In the genomic region with DNA sequence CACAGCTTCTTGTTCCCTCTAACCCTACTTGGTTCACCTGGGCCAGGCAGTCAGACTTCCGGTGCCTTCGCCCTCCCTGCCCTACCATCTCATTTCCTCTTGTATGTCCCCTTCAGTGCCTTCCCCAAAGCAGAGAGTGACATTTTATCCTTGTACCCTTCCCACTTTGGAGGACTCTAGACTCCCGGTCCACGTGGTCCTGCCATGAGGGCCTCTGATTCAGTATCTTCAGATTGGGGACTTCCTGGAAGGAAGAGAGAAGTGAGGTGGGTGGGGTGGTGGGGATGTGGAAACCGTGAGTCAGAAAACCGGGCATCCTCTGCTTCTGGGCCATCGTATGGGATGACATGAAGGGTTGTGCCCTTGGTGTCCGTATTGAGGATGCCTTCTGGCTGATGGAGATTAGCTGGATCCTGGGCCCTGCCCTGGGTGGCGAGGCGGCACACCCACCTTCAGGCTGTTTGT, we compare ENCODE assay signal across 8 mouse cellular contexts. TPM values are rescaled to one million over a fixed set of nuclear protein-coding genes. Genes with fewer than 3 reads are reported as not detected.
DNase-seq lines count a peak whose midpoint lies in the region; ATAC-seq and TF ChIP-seq lines count a peak whose summit lies in the region.

No protein-coding gene starts in this region.

- peak overlapping the region; percentile 100 for H3K4me2 ChIP-seq in heart, embryonic 13.5 days
- peak overlapping the region; percentile 99 for H3K4me2 ChIP-seq in limb, embryonic 11.5 days (ENCODE audit: low read depth, severe bottlenecking)
- H3K4me2 ChIP-seq in midbrain, embryonic 12.5 days (replicated peaks): peak overlapping the region; percentile 99
- peak overlapping the region; percentile 97 for H3K4me2 ChIP-seq in stomach, embryonic 16.5 days (ENCODE audit: low read depth, low read length)

- H3K4me3 ChIP-seq in bone marrow, adult 2 months (replicated peaks; ENCODE audit: control insufficient read depth, low read depth, low read length): peak overlapping the region; percentile 93
- H3K4me3 ChIP-seq in heart, embryonic 13.5 days: peak overlapping the region; percentile 81
- H3K4me3 ChIP-seq in limb, embryonic 11.5 days (ENCODE audit: low read depth, low read length): peak overlapping the region; percentile 77
- H3K4me3 ChIP-seq in midbrain, embryonic 12.5 days: peak overlapping the region; percentile 69
- peak overlapping the region; percentile 70 for H3K4me3 ChIP-seq in stomach, embryonic 16.5 days (replicated peaks; ENCODE audit: low read length)

- H3K36me3 ChIP-seq in heart, embryonic 13.5 days: peaks cover 24% of the 10 kb centered on the region
- H3K36me3 ChIP-seq in limb, embryonic 11.5 days (ENCODE audit: control insufficient read depth, insufficient read depth, low read length): no peaks in the 10 kb centered on the region
- H3K36me3 ChIP-seq in midbrain, embryonic 12.5 days: no peaks in the 10 kb centered on the region
- H3K36me3 ChIP-seq in stomach, embryonic 16.5 days (ENCODE audit: control insufficient read depth, insufficient read depth, low read length): no peaks in the 10 kb centered on the region

- H3K27me3 ChIP-seq in heart, embryonic 13.5 days (replicated peaks): no peaks in the 10 kb centered on the region
- no peaks in the 10 kb centered on the region for H3K27me3 ChIP-seq in limb, embryonic 11.5 days (ENCODE audit: control insufficient read depth, insufficient read depth, low read length)
- peaks cover 9% of the 10 kb centered on the region; the same call in 1 of the 2 replicates for H3K27me3 ChIP-seq in midbrain, embryonic 12.5 days
- no peaks in the 10 kb centered on the region for H3K27me3 ChIP-seq in stomach, embryonic 16.5 days (ENCODE audit: control insufficient read depth, insufficient read depth, low read length)

- H3K9ac ChIP-seq in heart, embryonic 13.5 days: peak overlapping the region; percentile 90
- peak overlapping the region; percentile 51 for H3K9ac ChIP-seq in limb, embryonic 11.5 days (ENCODE audit: low read length)
- H3K9ac ChIP-seq in midbrain, embryonic 12.5 days (replicated peaks): peak overlapping the region; percentile 73
- peak overlapping the region; percentile 87 for H3K9ac ChIP-seq in stomach, embryonic 16.5 days (ENCODE audit: low read length)

- ATAC-seq in heart, embryonic 13.5 days (ENCODE audit: extremely low read depth, insufficient number of reproducible peaks, low FRiP score, low TSS enrichment): no peak
- ATAC-seq in limb, embryonic 11.5 days (ENCODE audit: insufficient number of reproducible peaks, low FRiP score, low TSS enrichment, low read depth): no peak
- ATAC-seq in midbrain, embryonic 12.5 days (ENCODE audit: low FRiP score, low read depth): no peak
- 0 out of 2 replicates have a peak, but pooled peaks have one; percentile 11 for ATAC-seq in stomach, embryonic 16.5 days (ENCODE audit: insufficient read depth, low FRiP score)

- peak overlapping the region; percentile 84 for H3K27ac ChIP-seq in bone marrow, adult 2 months (ENCODE audit: control insufficient read depth, insufficient read depth, low read depth, low read length, poor library complexity)
- H3K27ac ChIP-seq in heart, embryonic 13.5 days (replicated peaks): peak overlapping the region; percentile 80
- H3K27ac ChIP-seq in limb, embryonic 11.5 days (replicated peaks; ENCODE audit: low read depth, low read length): no peak overlapping the region
- no peak overlapping the region for H3K27ac ChIP-seq in midbrain, embryonic 12.5 days (replicated peaks)
- no peak overlapping the region for H3K27ac ChIP-seq in stomach, embryonic 16.5 days (ENCODE audit: low read length)

- no peaks in the 10 kb centered on the region for H3K9me3 ChIP-seq in heart, embryonic 13.5 days
- no peaks in the 10 kb centered on the region for H3K9me3 ChIP-seq in limb, embryonic 11.5 days (ENCODE audit: control insufficient read depth, low read length)
- H3K9me3 ChIP-seq in midbrain, embryonic 12.5 days: no peaks in the 10 kb centered on the region
- H3K9me3 ChIP-seq in stomach, embryonic 16.5 days (replicated peaks; ENCODE audit: control insufficient read depth, low read length): no peaks in the 10 kb centered on the region

- H3K4me1 ChIP-seq in bone marrow, adult 2 months (ENCODE audit: control insufficient read depth, insufficient read depth, low read length): peaks cover 6% of the 10 kb centered on the region; the same call in 1 of the 2 replicates
- H3K4me1 ChIP-seq in heart, embryonic 13.5 days: peaks cover 40% of the 10 kb centered on the region
- H3K4me1 ChIP-seq in limb, embryonic 11.5 days (ENCODE audit: control insufficient read depth, insufficient read depth, low read length): peaks cover 22% of the 10 kb centered on the region
- peaks cover 36% of the 10 kb centered on the region for H3K4me1 ChIP-seq in midbrain, embryonic 12.5 days
- H3K4me1 ChIP-seq in stomach, embryonic 16.5 days (ENCODE audit: control insufficient read depth, insufficient read depth, low read length): peaks cover 34% of the 10 kb centered on the region

- no peak for TF ChIP-seq CTCF in bone marrow, adult 2 months (IDR thresholded peaks at IDR 0.05; ENCODE audit: control insufficient read depth, insufficient read depth, low read length)

- TF ChIP-seq POLR2A in bone marrow, adult 2 months (IDR thresholded peaks at IDR 0.05; ENCODE audit: borderline replicate concordance, control insufficient read depth, low read depth, low read length): peak; percentile 81

- DNase-seq in 3T3-L1 (ENCODE audit: low read depth, low spot score): peak; percentile 64
- DNase-seq in limb, embryonic 11.5 days (ENCODE audit: low spot score): no peak
- no peak for DNase-seq in layer of hippocampus, adult 8-10 months (ENCODE audit: low spot score in 2 of 2)
- DNase-seq in urinary bladder, postnatal 36 days (ENCODE audit: low spot score in 2 of 2): no peak

- WGBS in bone marrow, adult 2 months: 7% methylated on average over 10 of the region's 10 CpGs
- WGBS in heart, embryonic 13.5 days: 25% methylated on average over 10 of the region's 10 CpGs
- WGBS in limb, embryonic 11.5 days: 16% methylated on average over 10 of the region's 10 CpGs
- WGBS in midbrain, embryonic 12.5 days: 13% methylated on average over 10 of the region's 10 CpGs
- WGBS in stomach, embryonic 16.5 days: 23% methylated on average over 10 of the region's 10 CpGs

RNA-seq across cellular contexts. Expression of a gene that starts 2.1 kb away (rescaled TPM):
- polyA plus RNA-seq in bone marrow, adult 2 months (2011; ENCODE audit: insufficient read depth, insufficient read length, low replicate concordance, missing spikeins): 186 and 343 TPM in 2 replicates
- polyA plus RNA-seq in heart, embryonic 13.5 days (2015; fragmentation: Nextera tagmentation; extraction: Ambion mirVana): 35.2 and 37.8 TPM in 2 replicates
- polyA plus RNA-seq in limb, embryonic 11.5 days (2014; fragmentation: Nextera tagmentation; extraction: Ambion mirVana): 28.5 and 30.9 TPM in 2 replicates
- polyA plus RNA-seq in midbrain, embryonic 12.5 days (2016; fragmentation: Nextera tagmentation; extraction: Ambion mirVana): 33.3 and 33.6 TPM in 2 replicates
- 43.1 and 46.6 TPM in 2 replicates for polyA plus RNA-seq in stomach, embryonic 16.5 days (2015; fragmentation: Nextera tagmentation; extraction: Ambion mirVana)
- 10 to 100 TPM in 1 of 4 experiments, 1 to 10 TPM in 3; 2.5 to 11.0 (median 5.5) TPM for total RNA-seq in layer of hippocampus, adult 8-10 months (2022)

RNA-seq across cellular contexts. Expression of a gene that starts 32.4 kb away (rescaled TPM):
- 41.2 and 92.7 TPM in 2 replicates for polyA plus RNA-seq in bone marrow, adult 2 months (2011; ENCODE audit: insufficient read depth, insufficient read length, low replicate concordance, missing spikeins)
- polyA plus RNA-seq in heart, embryonic 13.5 days (2015; fragmentation: Nextera tagmentation; extraction: Ambion mirVana): 81.1 and 82.5 TPM in 2 replicates
- polyA plus RNA-seq in limb, embryonic 11.5 days (2014; fragmentation: Nextera tagmentation; extraction: Ambion mirVana): 125 and 128 TPM in 2 replicates
- polyA plus RNA-seq in midbrain, embryonic 12.5 days (2016; fragmentation: Nextera tagmentation; extraction: Ambion mirVana): 191 and 196 TPM in 2 replicates
- 68.5 and 80.0 TPM in 2 replicates for polyA plus RNA-seq in stomach, embryonic 16.5 days (2015; fragmentation: Nextera tagmentation; extraction: Ambion mirVana)
- 100 to 1,000 TPM; 261 to 298 (median 279) TPM for total RNA-seq in layer of hippocampus, adult 8-10 months (2022)

RNA-seq across cellular contexts. Expression of a gene that starts 33.3 kb away (rescaled TPM):
- polyA plus RNA-seq in bone marrow, adult 2 months (2011; ENCODE audit: insufficient read depth, insufficient read length, low replicate concordance, missing spikeins): 4.7 and 7.2 TPM in 2 replicates
- polyA plus RNA-seq in heart, embryonic 13.5 days (2015; fragmentation: Nextera tagmentation; extraction: Ambion mirVana): 31.9 and 33.3 TPM in 2 replicates
- 25.4 and 29.3 TPM in 2 replicates for polyA plus RNA-seq in limb, embryonic 11.5 days (2014; fragmentation: Nextera tagmentation; extraction: Ambion mirVana)
- polyA plus RNA-seq in midbrain, embryonic 12.5 days (2016; fragmentation: Nextera tagmentation; extraction: Ambion mirVana): 36.9 and 41.2 TPM in 2 replicates
- 18.1 and 21.4 TPM in 2 replicates for polyA plus RNA-seq in stomach, embryonic 16.5 days (2015; fragmentation: Nextera tagmentation; extraction: Ambion mirVana)
- total RNA-seq in layer of hippocampus, adult 8-10 months (2022): 10 to 100 TPM; 45.2 to 50.7 (median 45.8) TPM

RNA-seq across cellular contexts. Expression of a gene that starts 45.0 kb away (rescaled TPM):
- 173 and 200 TPM in 2 replicates for polyA plus RNA-seq in bone marrow, adult 2 months (2011; ENCODE audit: insufficient read depth, insufficient read length, low replicate concordance, missing spikeins)
- 210 and 235 TPM in 2 replicates for polyA plus RNA-seq in heart, embryonic 13.5 days (2015; fragmentation: Nextera tagmentation; extraction: Ambion mirVana)
- 261 and 266 TPM in 2 replicates for polyA plus RNA-seq in limb, embryonic 11.5 days (2014; fragmentation: Nextera tagmentation; extraction: Ambion mirVana)
- 278 and 285 TPM in 2 replicates for polyA plus RNA-seq in midbrain, embryonic 12.5 days (2016; fragmentation: Nextera tagmentation; extraction: Ambion mirVana)
- 229 and 231 TPM in 2 replicates for polyA plus RNA-seq in stomach, embryonic 16.5 days (2015; fragmentation: Nextera tagmentation; extraction: Ambion mirVana)
- total RNA-seq in layer of hippocampus, adult 8-10 months (2022): 100 to 1,000 TPM; 243 to 255 (median 246) TPM

RNA-seq across cellular contexts. Expression of a gene that starts 59.4 kb away (rescaled TPM):
- polyA plus RNA-seq in bone marrow, adult 2 months (2011; ENCODE audit: insufficient read depth, insufficient read length, low replicate concordance, missing spikeins): 22.7 and 34.2 TPM in 2 replicates
- polyA plus RNA-seq in heart, embryonic 13.5 days (2015; fragmentation: Nextera tagmentation; extraction: Ambion mirVana): 9.6 and 11.1 TPM in 2 replicates
- polyA plus RNA-seq in limb, embryonic 11.5 days (2014; fragmentation: Nextera tagmentation; extraction: Ambion mirVana): 16.6 and 16.8 TPM in 2 replicates
- polyA plus RNA-seq in midbrain, embryonic 12.5 days (2016; fragmentation: Nextera tagmentation; extraction: Ambion mirVana): 10.2 and 12.0 TPM in 2 replicates
- 11.1 and 11.8 TPM in 2 replicates for polyA plus RNA-seq in stomach, embryonic 16.5 days (2015; fragmentation: Nextera tagmentation; extraction: Ambion mirVana)
- 1 to 10 TPM; 5.6 to 7.8 (median 6.6) TPM for total RNA-seq in layer of hippocampus, adult 8-10 months (2022)

Comparison
In these comparisons a context has a peak if more than half of its experiments do, and no peak if none do; other contexts are left out.
1. H3K27ac ChIP-seq: peak in bone marrow, adult 2 months (single experiment) and heart, embryonic 13.5 days (single experiment); none in limb, embryonic 11.5 days (single experiment), midbrain, embryonic 12.5 days (single experiment) and stomach, embryonic 16.5 days (single experiment).
2. Peak in every context shown above with its lines, with median percentiles within 50 percentile points of each other: H3K4me3 ChIP-seq, H3K4me2 ChIP-seq and H3K9ac ChIP-seq.